Mouse (Mus musculus) T-helper 1 cell (primary cell): ENCODE measurements around the gene Hdgf.
"Not testable (repeated sequence)": the region's sequence is repeated elsewhere in the genome, so short reads cannot be mapped to it uniquely, and the experiment has no call there.

Experiments
- in situ Hi-C: fragments of 300-600 bp; cut with MboI, MseI; formaldehyde crosslinking; loops from one replicate; pipeline ENCODE4 v1.15.1; 2025; ENCODE audit warnings: high pct_unique_total_duplicates

Gene Hdgf

GRCm38 (mm10) chr3:87905880-87906485 is at the start of gene Hdgf:
Gene Hdgf, plus strand, starts transcription at chr3:87906321.
- in situ Hi-C loops, result no loop called here

DNA sequence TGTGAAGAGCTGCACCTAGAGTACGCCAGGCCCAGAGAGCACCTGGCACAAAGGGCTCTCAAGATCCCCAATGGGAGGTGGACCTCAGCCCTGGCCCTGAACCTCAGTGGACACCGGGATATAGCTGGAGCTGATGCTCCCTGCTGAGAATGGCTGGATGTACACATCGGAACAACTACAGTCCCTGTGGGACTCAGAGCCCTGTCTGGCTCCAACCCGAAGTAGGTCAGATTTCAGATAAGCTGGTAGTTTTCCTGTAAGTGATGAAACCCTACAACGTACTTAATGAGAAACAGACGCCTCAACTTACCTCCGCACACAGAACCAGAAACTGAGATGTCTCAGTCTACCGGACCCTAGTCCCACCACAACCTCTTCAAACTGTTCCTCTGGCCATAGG is 48.5 kb upstream of the Hdgf start:
- in situ Hi-C loops, result no loop called here

- in situ Hi-C loops, result no loop called here
These were observed 46.3 kb upstream of the Hdgf start for GRCm38 (mm10) chr3:87859813-87860212.

- in situ Hi-C loops, result not testable (repeated sequence)
These were observed 42.0 kb upstream of the Hdgf start for GRCm38 (mm10) chr3:87864111-87864510.

GRCm38 (mm10) chr3:87877730-87878129 is 28.4 kb upstream of the Hdgf start:
- in situ Hi-C loops, result no loop called here

DNA sequence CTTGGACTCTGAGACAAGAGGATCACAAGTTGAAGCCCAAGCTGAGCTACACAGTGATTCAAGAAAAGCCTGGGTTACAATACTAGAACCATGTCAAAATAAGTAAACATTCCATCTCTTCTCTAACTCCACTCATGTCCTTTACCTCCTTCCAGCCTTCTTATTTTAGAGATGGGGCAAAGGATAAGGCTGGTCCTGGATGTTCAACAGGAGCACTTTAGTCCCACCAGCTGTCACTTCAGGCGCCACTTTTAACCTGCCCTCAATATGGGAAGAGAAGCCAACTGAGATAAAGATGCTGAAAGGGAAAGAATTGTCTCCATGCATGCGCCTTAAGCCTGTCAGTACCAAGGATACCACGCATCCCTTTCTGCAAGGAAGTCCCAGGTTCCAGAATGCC is 21.8 kb upstream of the Hdgf start:
- in situ Hi-C loops, result no loop called here

DNA sequence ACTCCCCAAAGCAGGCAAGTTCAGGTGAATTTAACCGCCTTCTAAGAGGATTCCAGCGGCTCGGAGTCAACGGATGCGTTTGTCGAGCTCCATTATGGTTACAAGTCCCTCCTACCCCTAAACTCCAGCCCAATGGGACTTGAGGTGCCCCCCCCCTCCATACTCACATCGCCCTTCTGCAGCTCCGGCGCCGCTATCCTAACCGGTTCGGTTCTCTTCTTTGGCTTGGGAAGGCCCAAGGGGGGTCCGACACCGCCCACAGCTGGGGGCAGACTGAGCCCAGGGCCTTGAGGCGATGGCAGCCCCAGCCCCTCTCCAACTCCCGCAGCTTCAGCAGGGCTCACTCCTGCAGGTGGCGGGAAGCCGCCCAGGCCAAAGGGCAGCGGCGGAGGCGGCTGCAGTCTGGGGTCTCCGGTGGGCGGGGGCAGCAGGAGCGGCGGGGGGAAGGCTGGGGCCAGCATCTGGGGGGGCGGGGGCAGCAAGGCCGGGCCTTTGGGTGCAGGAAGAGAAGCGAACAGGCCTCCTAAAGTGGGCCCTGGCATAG is 21.3 kb upstream of the Hdgf start:
- in situ Hi-C loops, result no loop called here

DNA sequence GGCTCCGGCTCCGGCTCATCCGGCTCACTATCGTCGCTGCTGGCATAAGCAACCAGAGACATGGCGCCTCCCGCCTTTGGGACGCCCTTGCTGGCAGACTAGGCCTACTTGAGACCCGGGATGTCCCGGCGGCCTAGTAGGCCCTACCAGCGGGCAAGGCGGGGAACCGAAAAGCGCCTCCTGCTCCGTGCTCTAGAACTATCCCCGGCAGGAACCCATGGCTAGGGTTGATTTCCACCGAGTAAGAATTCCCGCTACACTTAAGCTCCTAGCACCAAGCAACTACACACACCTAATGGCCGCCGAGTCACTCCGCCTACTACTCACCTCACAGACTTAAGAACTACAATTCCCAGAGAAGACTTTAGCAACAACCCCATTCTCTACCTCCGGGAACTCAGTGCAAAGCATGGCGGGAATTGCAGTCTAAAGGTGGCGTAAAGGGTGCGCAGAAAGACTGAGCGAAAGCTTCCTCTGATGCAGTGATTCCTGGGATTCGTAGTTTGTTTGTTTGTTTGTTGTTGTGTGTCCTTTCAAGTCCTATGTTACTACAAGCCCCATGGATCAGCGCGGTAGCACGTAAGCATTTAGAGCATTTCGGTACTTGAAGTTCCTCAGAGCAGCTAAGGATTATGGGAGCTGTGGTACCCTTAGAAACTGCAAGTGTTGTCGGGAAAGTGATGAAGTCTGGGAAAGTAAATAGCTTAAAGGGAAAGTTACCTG is 20.7 kb upstream of the Hdgf start, which contains the start of gene Prcc:
Gene Prcc, minus strand, starts transcription at position 328 of the 723 bp plus-strand sequence.
- in situ Hi-C loops, result no loop called here

DNA sequence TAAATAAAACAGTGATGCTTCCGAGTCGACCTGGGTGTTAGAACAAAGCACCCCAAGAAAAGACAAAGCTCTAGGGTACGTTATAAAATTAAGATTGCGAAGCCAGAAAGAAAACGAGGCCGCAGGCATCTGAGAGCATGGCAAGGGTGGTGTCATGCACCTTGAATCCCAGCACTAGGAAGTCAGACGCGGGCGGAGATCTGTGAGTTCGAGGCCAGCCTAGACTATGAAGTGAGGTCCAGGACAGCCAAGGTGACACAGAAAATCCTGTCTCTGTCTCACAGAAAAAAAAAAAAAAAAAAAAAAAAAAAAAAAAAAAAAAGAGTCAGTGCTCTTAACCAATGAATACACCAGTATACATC is 20.1 kb upstream of the Hdgf start:
- in situ Hi-C loops, result no loop called here

DNA sequence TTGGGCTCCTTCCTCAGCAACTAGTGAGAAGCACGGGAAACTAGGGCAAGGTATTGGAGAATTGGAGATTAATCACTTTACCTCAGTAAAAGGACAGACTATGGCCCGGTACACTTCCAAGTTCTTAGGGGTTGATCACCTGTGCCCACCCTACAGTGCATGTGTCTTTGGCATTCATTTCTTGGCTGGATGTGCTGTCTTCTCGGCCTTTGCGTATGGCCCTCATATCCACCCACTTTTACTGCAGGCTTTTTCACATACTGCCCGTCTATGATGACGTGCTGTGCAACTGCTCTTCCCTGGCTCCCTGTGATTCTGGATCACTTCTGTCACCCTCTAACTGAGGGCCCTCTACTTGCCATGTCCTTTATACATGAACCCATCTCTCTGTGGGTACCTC is 19.7 kb upstream of the Hdgf start:
- in situ Hi-C loops, result no loop called here

- in situ Hi-C loops, result not testable (repeated sequence)
These were observed 18.7 kb upstream of the Hdgf start for GRCm38 (mm10) chr3:87887400-87887799.

- in situ Hi-C loops, result no loop called here
These were observed 14.6 kb upstream of the Hdgf start for GRCm38 (mm10) chr3:87891481-87891880.

DNA sequence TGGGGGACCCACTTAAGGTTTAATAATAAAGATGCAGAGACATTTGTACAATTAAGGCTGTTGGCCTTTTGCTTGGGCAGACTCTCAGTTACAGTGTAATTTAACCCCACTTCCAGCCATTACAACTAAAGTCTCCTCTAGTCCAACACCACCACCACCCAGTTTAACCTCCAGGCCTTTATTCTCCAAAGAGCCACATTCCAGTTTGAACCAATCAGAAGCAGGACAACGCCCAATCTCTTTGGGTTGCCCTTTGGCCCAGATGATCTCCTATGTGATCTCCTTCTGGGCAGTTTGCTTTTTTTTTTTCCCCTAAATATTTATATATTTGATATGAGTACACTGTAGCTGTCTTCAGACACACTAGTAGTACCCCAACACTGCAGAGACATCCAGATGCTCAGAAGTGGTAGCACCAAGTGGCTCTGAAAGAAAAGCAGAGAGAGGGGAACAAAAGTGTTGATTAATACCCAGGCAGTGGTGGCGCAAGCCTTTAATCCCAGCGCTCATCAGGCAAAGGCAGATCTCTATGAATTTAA is 12.7 kb upstream of the Hdgf start:
- in situ Hi-C loops, result no loop called here

GRCm38 (mm10) chr3:87899266-87899665 is 6.9 kb upstream of the Hdgf start:
- in situ Hi-C loops, result no loop called here

DNA sequence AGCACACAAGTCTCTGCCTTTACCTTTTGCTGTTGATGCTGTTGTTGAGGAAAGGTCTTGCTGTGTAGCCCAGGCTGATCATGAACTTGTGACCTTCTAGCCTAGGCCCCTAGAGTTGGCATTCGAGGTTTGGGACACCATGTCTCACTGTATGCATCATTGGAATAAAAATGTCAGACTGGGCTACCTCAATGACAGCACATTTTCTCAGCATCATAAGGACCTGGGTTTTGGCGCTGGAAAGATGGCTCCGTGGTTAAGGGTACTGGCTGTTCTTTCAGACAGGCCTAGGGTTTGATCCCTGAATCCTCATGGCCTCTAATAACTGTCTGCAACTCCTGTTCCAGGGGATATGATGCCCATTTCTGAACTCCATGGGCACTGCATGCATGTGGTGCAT is 6.3 kb upstream of the Hdgf start:
- in situ Hi-C loops, result no loop called here

- in situ Hi-C loops, result no loop called here
These were observed 5.0 kb upstream of the Hdgf start for GRCm38 (mm10) chr3:87901036-87901624.

- in situ Hi-C loops, result not testable (repeated sequence)
These were observed 4.2 kb upstream of the Hdgf start for GRCm38 (mm10) chr3:87901959-87902358.

DNA sequence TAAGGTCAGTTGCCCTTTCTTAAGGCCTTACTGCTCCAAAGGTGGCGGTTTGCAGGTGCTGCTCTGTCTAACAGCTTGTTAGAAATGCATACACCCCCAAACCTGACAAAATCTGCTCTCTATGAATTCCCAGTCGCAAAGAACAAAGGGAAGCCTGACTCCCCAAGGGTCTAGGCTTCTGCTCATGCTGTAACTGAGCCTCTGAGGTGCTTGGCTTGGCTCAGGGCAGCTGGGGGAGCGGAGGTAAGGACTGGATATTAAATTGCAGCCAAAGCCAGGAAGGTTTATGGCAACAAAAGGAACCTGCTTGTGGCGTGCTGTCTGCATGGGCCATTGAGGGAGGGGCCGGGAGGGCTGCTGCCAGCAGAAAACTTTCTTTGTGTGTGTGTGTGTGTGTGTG is 2.3 kb upstream of the Hdgf start:
- in situ Hi-C loops, result no loop called here

DNA sequence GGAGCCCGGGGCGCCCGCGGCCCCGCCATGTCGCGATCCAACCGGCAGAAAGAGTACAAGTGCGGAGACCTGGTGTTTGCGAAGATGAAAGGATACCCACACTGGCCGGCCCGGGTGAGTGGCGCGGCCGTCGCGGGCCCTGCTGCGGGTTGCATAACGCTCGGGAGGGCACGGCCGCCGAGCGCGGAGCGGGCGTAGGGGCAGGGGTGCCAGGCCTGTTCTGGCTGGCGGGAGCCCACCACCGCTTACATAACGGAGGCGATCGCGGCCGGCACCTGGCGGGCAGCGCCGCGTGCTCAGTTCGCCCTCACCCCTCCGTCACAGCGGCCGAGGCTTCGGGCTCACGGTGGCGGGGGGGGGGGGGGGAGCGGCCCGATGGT is 470 bp downstream of the Hdgf start:
- in situ Hi-C loops, result no loop called here

- in situ Hi-C loops, result no loop called here
These were observed 1.1 kb downstream of the Hdgf start for GRCm38 (mm10) chr3:87906981-87907857.

DNA sequence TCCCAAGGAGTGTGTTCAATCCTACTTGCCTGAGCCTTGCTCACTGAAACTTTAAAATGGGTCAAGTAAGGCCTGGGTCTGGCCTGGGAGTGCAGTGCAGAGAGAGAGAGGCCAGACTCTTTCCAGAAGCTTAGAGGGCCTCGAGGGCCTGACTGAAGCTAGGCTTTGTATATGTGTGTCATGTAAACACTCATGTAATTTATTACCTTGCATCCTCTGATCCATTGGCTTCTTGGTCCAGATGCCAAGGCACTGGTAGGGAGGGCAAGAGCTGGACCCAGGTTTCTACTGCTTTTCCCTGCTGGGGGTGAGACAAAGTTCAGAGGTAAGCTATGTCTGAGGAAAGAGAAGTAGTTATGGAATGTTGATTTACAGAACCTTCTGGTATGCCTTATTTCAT is 1.8 kb downstream of the Hdgf start:
- in situ Hi-C loops, result no loop called here

DNA sequence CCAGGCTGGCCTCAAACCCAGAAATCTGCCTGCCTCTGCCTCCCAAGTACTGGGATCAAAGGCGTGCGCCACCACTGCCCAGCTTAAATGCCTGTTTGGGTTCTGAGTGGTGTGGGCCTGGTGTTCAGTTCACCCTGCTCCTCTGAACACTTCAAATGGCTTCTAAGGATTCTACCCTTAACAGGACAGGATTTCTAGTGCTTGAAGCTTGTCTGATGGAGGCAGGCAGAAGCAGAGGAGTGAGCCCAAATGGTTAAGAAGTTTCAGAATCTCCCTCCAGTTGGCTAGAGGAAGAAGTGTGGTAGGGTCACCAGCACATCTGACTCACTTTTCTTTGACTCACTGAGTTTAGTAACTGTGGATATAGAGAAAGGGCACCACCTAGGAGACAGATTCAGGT is 3.3 kb downstream of the Hdgf start:
- in situ Hi-C loops, result no loop called here
